Mouse (Mus musculus) hindbrain, embryonic 15.5 days (tissue): Measurements from ENCODE around the gene Ptgdr. TPM values are rescaled to one million over a fixed set of nuclear protein-coding genes. Genes with fewer than 3 reads are reported as not detected.

ENCODE experiments used
- polyA plus RNA-seq: library from polyadenylated mRNA; unstranded; fragments of >200 nt; fragmentation: Nextera tagmentation; extraction: Ambion mirVana; gene quantifications from 2 replicates; pipeline ENCODE4 v1.2.1, GENCODE M21; 2015

Ptgdr gene
- polyA plus RNA-seq, 1 experiment from 2014 or later = 0.41 TPM

Other genes starting within 250 kb of the Ptgdr start
- gene Gm5624, start 231.4 kb downstream of the Ptgdr start, polyA plus RNA-seq = not detected in 2 replicates
- gene Gm8257, start 152.9 kb downstream of the Ptgdr start, polyA plus RNA-seq = not detected in 2 replicates
- not detected in 2 replicates for gene Gm8267, start 109.0 kb downstream of the Ptgdr start, polyA plus RNA-seq
- 1.0 and 1.4 TPM in 2 replicates for gene Ptger2, start 128.8 kb upstream of the Ptgdr start, polyA plus RNA-seq